Mouse (Mus musculus) stomach, embryonic 15.5 days (tissue): ENCODE data around the gene Nptn. TPM values are rescaled to one million over a fixed set of nuclear protein-coding genes. Genes with fewer than 3 reads are reported as not detected.
"Not testable (repeated sequence)": the region's sequence is repeated elsewhere in the genome, so short reads cannot be mapped to it uniquely, and the experiment has no call there.

ENCODE experiments used
- ATAC-seq: fragments of 200-750 bp; cut with Nextera tagmentation; 2 replicates; pipeline ENCODE4 v1.8.0; 2017; ENCODE audit warnings: low read depth, moderate number of reproducible peaks, moderate TSS enrichment; ENCODE audit not compliant: insufficient read depth, low FRiP score
- H3K27ac ChIP-seq: fragments of 300-500 bp; sonication (generic); 2 replicates; pipeline ENCODE4 v1.5.1; 2015; ENCODE audit warnings: mild to moderate bottlenecking, inconsistent platforms
- H3K27me3 ChIP-seq: fragments of 300-500 bp; sonication (generic); replicated peaks from 2 replicates; pipeline ENCODE4 v1.6.1; 2015; ENCODE audit warnings: inconsistent platforms
- H3K36me3 ChIP-seq: fragments of 300-500 bp; sonication (generic); 2 replicates; pipeline ENCODE4 v1.6.1; 2015; ENCODE audit warnings: inconsistent platforms
- H3K4me1 ChIP-seq: fragments of 300-500 bp; sonication (generic); 2 replicates; pipeline ENCODE4 v1.6.1; 2015; ENCODE audit warnings: inconsistent platforms
- H3K4me2 ChIP-seq: fragments of 300-500 bp; sonication (generic); 2 replicates; pipeline ENCODE4 v1.6.1; 2015; ENCODE audit warnings: mild to moderate bottlenecking, inconsistent platforms
- H3K4me3 ChIP-seq: fragments of 300-500 bp; sonication (generic); replicated peaks from 2 replicates; pipeline ENCODE4 v1.5.1; 2015; ENCODE audit warnings: inconsistent platforms
- H3K9ac ChIP-seq: fragments of 300-500 bp; sonication (generic); 2 replicates; pipeline ENCODE4 v1.6.1; 2015; ENCODE audit warnings: inconsistent platforms
- H3K9me3 ChIP-seq: fragments of 300-500 bp; sonication (generic); 2 replicates; pipeline ENCODE4 v1.6.1; 2016; ENCODE audit warnings: inconsistent platforms
- whole genome bisulfite sequencing: fragments of 180-500 bp; shearing (Covaris S2); methylation state at CpG from one replicate; pipeline ENCODE4 v1.1.7; 2015; 5-methylcytosine and 5-hydroxymethylcytosine counted together
- polyA plus RNA-seq: library from polyadenylated mRNA; unstranded; fragments of >200 nt; fragmentation: Nextera tagmentation; extraction: Ambion mirVana; gene quantifications from 2 replicates; pipeline ENCODE4 v1.2.1, GENCODE M21; 2015

The Nptn gene
- polyA plus RNA-seq, 1 experiment from 2014 or later = 134 TPM

GRCm38 (mm10) chr9:58578669-58579068, 3.4 kb upstream of the Nptn start:
- Histone ChIP-seq H3K36me3 (no peaks in the 10 kb centered on the region), H3K4me1 (peaks cover 3% of the 10 kb centered on the region; the same call in 1 of the 2 replicates), H3K27me3 (no peaks in the 10 kb centered on the region), H3K4me3 (no peak overlapping the region), H3K27ac (no peak overlapping the region), H3K9ac (no peak overlapping the region), H3K4me2 (no peak overlapping the region), H3K9me3 (no peaks in the 10 kb centered on the region)
- 14% methylated on average over 3 of the region's 3 CpGs for WGBS
- ATAC-seq = no peak

DNA sequence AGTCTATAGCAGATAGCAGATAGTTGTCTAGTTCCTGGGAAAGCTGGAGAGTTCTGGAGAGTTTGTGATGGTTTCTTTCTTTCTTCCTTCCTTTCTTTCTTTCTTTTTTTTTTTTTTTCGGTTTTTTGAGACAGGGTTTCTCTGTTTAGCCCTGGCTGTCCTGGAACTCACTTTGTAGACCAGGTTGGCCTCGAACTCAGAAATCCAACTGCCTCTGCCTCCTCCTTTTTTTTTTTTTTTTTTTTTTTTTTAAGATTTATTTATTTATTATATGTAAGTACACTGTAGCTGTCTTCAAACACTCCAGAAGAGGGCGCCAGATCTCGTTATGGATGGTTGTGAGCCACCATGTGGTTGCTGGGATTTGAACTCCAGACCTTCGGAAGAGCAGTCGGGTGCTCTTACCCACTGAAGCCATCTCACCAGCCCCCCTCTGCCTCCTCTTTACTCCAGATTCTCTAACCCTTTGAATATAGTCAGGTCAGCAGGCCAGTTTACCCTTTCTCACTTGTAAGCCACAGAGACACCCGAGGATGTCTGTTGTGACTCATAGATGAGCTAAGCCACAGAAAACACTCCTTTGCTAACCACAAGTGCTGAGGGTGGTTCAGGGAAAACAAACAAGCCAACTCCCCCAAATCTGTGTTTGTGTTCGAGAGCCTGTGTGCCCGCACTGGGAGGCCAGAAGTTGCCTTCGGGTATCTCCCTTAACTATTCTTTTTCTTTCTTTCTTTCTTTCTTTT, 1.4 kb upstream of the Nptn start:
- WGBS = 73% methylated on average over 10 of the region's 10 CpGs
- not testable (repeated sequence) for ATAC-seq, H3K36me3 ChIP-seq, H3K4me1 ChIP-seq, H3K4me2 ChIP-seq, H3K9me3 ChIP-seq, H3K27me3 ChIP-seq, H3K9ac ChIP-seq, H3K4me3 ChIP-seq
- H3K27ac ChIP-seq = 0 out of 2 replicates have a peak overlapping the region, but pooled peaks have one; percentile 91

DNA sequence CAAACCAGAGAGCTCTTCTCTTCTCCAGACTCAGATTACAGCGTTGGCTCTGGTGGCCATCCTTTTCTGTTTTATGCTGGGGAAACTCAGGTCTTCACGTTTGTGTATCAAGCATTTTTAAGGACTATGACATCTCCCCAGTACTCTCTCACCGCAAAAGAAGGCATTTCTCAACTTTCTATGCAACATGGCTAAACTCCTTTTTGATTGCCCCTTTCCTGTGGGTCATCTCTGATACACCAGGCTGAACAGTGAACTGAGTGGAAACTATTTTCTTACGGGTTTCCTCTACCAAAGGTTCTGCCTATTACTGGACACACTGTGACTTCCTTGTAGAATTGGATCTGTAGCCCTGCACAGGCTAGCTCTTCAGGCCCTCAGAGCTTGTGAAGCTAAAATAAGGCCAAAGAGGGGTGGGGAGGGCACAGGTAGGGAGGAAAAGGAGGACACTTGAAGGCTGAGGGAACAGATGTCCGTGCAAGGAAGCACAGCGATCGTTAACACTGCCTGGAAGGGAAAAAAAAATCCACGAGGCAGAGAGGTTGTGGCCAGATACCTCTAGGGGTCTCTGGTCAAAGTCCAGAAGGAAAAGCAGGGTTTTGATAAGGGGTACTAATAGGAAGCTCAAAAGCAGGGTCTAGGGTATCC, 633 bp upstream of the Nptn start:
- Histone ChIP-seq H3K4me3 (peak overlapping the region; percentile 40), H3K9me3 (no peaks in the 10 kb centered on the region), H3K27me3 (no peaks in the 10 kb centered on the region), H3K36me3 (no peaks in the 10 kb centered on the region), H3K4me2 (peak overlapping the region; percentile 63), H3K27ac (peak overlapping the region; percentile 91), H3K4me1 (peaks cover 3% of the 10 kb centered on the region; the same call in 1 of the 2 replicates), H3K9ac (peak overlapping the region; percentile 0; the same call in 1 of the 2 replicates)
- WGBS = 22% methylated on average over 8 of the region's 8 CpGs
- ATAC-seq = peak; percentile 20

DNA sequence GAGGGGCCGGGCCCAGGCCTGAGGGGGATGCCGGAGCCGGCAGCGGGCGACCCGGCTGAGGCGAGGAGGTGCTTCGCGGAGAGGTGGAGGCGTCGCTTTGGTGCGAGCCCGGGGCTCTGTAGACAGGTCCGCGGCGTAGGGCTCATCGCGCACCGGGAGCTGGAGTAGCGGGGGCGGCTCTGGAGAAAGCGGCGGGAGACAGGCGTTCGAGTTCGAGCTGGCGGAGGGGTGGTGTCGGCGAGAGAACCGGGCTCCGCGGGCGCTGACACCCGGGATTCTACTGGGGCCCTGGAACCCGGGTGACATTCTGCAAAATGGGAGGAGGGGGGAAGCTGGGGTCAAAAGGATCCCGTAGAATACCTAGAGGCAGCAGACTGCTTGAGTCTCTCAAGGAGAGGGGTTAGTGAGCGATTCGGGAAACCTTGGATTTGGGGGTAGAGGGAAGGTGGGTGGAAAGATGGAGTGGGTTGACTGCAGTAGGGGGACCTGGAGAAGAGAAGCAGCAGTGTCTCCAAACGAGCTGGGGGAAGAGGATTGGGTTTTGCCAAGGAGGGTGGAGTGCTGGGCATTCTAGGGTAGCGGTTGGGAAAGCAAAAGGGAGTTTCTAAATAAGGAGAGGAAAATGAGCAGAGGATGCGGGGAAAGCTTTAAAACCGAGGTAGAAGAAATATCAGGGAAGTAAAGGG, 684 bp downstream of the Nptn start:
- peak overlapping the region; percentile 74 for H3K4me2 ChIP-seq
- WGBS = 0% methylated on average over 41 of the region's 42 CpGs
- no peaks in the 10 kb centered on the region for H3K9me3 ChIP-seq
- no peaks in the 10 kb centered on the region for H3K27me3 ChIP-seq
- no peaks in the 10 kb centered on the region for H3K36me3 ChIP-seq
- peak overlapping the region; percentile 78 for H3K9ac ChIP-seq
- peaks cover 3% of the 10 kb centered on the region; the same call in 1 of the 2 replicates for H3K4me1 ChIP-seq
- peak; percentile 37 for ATAC-seq
- peak overlapping the region; percentile 95 for H3K27ac ChIP-seq
- H3K4me3 ChIP-seq = peak overlapping the region; percentile 97

- peak overlapping the region; percentile 95 for H3K27ac ChIP-seq
- H3K4me3 ChIP-seq = peak overlapping the region; percentile 97
- no peaks in the 10 kb centered on the region for H3K27me3 ChIP-seq
- 1% methylated on average over 8 of the region's 8 CpGs for WGBS
- peak overlapping the region; percentile 74 for H3K4me2 ChIP-seq
- H3K36me3 ChIP-seq = no peaks in the 10 kb centered on the region
- H3K9me3 ChIP-seq = no peaks in the 10 kb centered on the region
- H3K4me1 ChIP-seq = peaks cover 3% of the 10 kb centered on the region; the same call in 1 of the 2 replicates
- peak overlapping the region; percentile 78; the same call in 1 of the 2 replicates for H3K9ac ChIP-seq
- ATAC-seq = no peak
Observed at GRCm38 (mm10) chr9:58583267-58583641, 1.2 kb downstream of the Nptn start.

- H3K4me2 ChIP-seq = no peak overlapping the region
- no peaks in the 10 kb centered on the region for H3K36me3 ChIP-seq
- H3K9me3 ChIP-seq = no peaks in the 10 kb centered on the region
- peaks cover 3% of the 10 kb centered on the region; the same call in 1 of the 2 replicates for H3K4me1 ChIP-seq
- no peak overlapping the region for H3K4me3 ChIP-seq
- no peaks in the 10 kb centered on the region for H3K27me3 ChIP-seq
- no peak for ATAC-seq
- 83% methylated on average over 1 of the region's 1 CpGs for WGBS
- H3K27ac ChIP-seq = no peak overlapping the region
- no peak overlapping the region for H3K9ac ChIP-seq
Observed at GRCm38 (mm10) chr9:58584323-58584722, 2.3 kb downstream of the Nptn start.

DNA sequence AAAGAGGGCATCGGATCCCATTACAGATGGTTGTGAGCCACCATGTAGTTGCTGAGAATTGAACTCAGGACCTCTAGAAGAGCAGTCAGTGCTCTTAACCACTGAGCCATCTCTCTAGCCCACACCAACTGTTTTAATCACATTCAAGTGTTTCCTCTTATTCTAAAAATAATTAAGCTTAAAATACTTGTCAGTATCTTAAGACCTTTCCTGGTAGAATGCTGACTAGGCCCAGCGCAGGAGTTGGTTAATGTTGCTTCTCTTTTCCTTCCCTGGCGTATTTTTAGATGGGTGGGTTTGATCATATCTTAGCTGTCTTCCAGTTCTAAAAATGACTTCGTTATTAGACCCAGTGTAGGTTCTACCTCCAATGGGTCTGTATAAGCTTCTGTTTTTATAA, 6.6 kb downstream of the Nptn start:
- WGBS = 81% methylated on average over 4 of the region's 4 CpGs
- Histone ChIP-seq H3K27ac (no peak overlapping the region), H3K36me3 (no peaks in the 10 kb centered on the region), H3K27me3 (no peaks in the 10 kb centered on the region), H3K9ac (no peak overlapping the region), H3K4me2 (no peak overlapping the region), H3K4me3 (no peak overlapping the region), H3K4me1 (no peaks in the 10 kb centered on the region), H3K9me3 (no peaks in the 10 kb centered on the region)
- no peak for ATAC-seq

GRCm38 (mm10) chr9:58595313-58595712, 13.3 kb downstream of the Nptn start:
- H3K9ac ChIP-seq = no peak overlapping the region
- 96% methylated on average over 1 of the region's 1 CpGs for WGBS

GRCm38 (mm10) chr9:58613790-58614189, 31.8 kb downstream of the Nptn start:
- H3K9ac ChIP-seq = no peak overlapping the region
- 0 out of 2 replicates have a peak, but pooled peaks cover 3% of the 10 kb centered on the region for H3K4me1 ChIP-seq
- H3K9me3 ChIP-seq = no peaks in the 10 kb centered on the region
- H3K27ac ChIP-seq = no peak overlapping the region
- H3K36me3 ChIP-seq = no peaks in the 10 kb centered on the region
- 77% methylated on average over 1 of the region's 1 CpGs for WGBS
- H3K4me3 ChIP-seq = no peak overlapping the region
- no peak for ATAC-seq
- H3K27me3 ChIP-seq = no peaks in the 10 kb centered on the region
- no peak overlapping the region for H3K4me2 ChIP-seq

More at GRCm38 (mm10) chr9:58595313-58595712, 13.3 kb downstream of the Nptn start:
- no peaks in the 10 kb centered on the region for H3K9me3 ChIP-seq
- no peaks in the 10 kb centered on the region for H3K4me1 ChIP-seq
- H3K4me2 ChIP-seq = no peak overlapping the region
- ATAC-seq = no peak
- H3K4me3 ChIP-seq = no peak overlapping the region
- H3K27me3 ChIP-seq = no peaks in the 10 kb centered on the region
- no peak overlapping the region for H3K27ac ChIP-seq
- H3K36me3 ChIP-seq = no peaks in the 10 kb centered on the region

DNA sequence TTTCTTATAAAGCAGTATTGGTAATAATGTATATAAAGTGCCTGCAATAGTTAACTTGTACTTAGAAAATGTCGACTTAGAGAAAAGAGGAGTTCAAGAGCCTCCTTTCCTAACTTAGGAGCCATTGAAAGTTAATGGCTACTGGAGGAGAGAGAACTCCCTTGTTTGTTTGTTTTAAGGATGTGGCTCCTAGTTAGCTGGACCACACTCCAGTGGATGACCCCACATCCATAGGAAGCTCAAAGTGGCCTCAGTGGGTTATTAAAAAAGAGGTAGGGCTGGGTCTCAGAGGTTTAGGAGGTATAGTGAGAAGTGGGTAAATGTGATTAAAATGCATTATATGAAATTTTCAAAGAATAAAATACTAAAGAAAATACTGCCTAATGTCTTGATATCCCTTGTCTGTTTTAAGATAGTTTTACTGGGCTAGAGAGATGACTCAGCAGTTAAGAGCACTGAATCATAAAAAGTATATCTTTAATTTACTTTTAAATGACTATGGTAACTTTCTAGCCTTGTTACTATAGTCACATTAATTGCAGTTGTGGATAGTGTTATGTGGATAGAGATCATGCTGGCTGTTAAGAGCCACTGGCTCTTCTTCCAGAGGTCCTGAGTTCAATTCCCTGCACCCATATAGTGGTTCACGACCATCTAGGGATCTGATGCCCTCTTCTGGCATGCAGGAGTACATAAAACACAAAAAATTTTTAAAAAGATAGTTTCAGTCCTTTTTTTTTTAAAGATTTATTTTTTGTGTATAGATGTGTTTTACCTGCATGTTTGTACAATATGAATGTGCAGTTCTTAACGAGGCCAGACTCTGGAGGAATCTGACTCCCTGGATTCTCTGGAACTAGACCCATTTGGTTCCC, 33.3 kb downstream of the Nptn start:
- Histone ChIP-seq H3K9ac (no peak overlapping the region), H3K4me1 (0 out of 2 replicates have a peak, but pooled peaks cover 3% of the 10 kb centered on the region), H3K27ac (no peak overlapping the region), H3K36me3 (no peaks in the 10 kb centered on the region), H3K9me3 (no peaks in the 10 kb centered on the region), H3K4me2 (no peak overlapping the region), H3K4me3 (no peak overlapping the region), H3K27me3 (no peaks in the 10 kb centered on the region)
- no peak for ATAC-seq
- WGBS = 74% methylated on average over 3 of the region's 3 CpGs

GRCm38 (mm10) chr9:58623009-58623408, 41.0 kb downstream of the Nptn start:
- Histone ChIP-seq H3K27ac (no peak overlapping the region), H3K9me3 (no peaks in the 10 kb centered on the region), H3K4me3 (no peak overlapping the region), H3K36me3 (no peaks in the 10 kb centered on the region), H3K4me1 (0 out of 2 replicates have a peak, but pooled peaks cover 3% of the 10 kb centered on the region), H3K4me2 (no peak overlapping the region), H3K27me3 (no peaks in the 10 kb centered on the region), H3K9ac (no peak overlapping the region)
- ATAC-seq = no peak
- WGBS = 65% methylated on average over 1 of the region's 1 CpGs
